Mouse (Mus musculus): Measurements from ENCODE around the gene Cmtm3.

The Cmtm3 gene

GRCm38 (mm10) chr8:104342426-104342825 lies 3.2 kb downstream of the Cmtm3 start:
- no peak for DNase-seq (ENCODE audit: low spot score)

GRCm38 (mm10) chr8:104343957-104344356 lies 4.7 kb downstream of the Cmtm3 start:
- peak; percentile 55 for DNase-seq (ENCODE audit: low spot score)

- DNase-seq (ENCODE audit: low spot score), result no peak
These were observed 5.4 kb downstream of the Cmtm3 start for GRCm38 (mm10) chr8:104344622-104345021.

- DNase-seq (ENCODE audit: low spot score), result no peak
These were observed 7.5 kb downstream of the Cmtm3 start for GRCm38 (mm10) chr8:104346706-104347105.

- no peak for DNase-seq (ENCODE audit: low spot score)
These were observed 9.8 kb downstream of the Cmtm3 start for GRCm38 (mm10) chr8:104348971-104349370.

- no peak for DNase-seq (ENCODE audit: low spot score)
These were observed 10.8 kb downstream of the Cmtm3 start for GRCm38 (mm10) chr8:104350047-104350446.

GRCm38 (mm10) chr8:104353186-104353585 lies 14.0 kb downstream of the Cmtm3 start:
- no peak for DNase-seq (ENCODE audit: low spot score)

GRCm38 (mm10) chr8:104354504-104354903 lies 15.3 kb downstream of the Cmtm3 start:
- no peak for DNase-seq (ENCODE audit: low spot score)

- DNase-seq (ENCODE audit: low spot score), result no peak
These were observed 19.4 kb downstream of the Cmtm3 start for GRCm38 (mm10) chr8:104358637-104359036.

GRCm38 (mm10) chr8:104359778-104360456 lies 20.7 kb downstream of the Cmtm3 start:
- DNase-seq (ENCODE audit: low spot score), result no peak

GRCm38 (mm10) chr8:104365695-104366094 lies 26.5 kb downstream of the Cmtm3 start:
- no peak for DNase-seq (ENCODE audit: low spot score)

- DNase-seq (ENCODE audit: low spot score), result no peak
These were observed 28.2 kb downstream of the Cmtm3 start for GRCm38 (mm10) chr8:104367398-104367797.

GRCm38 (mm10) chr8:104369591-104369990 lies 30.4 kb downstream of the Cmtm3 start:
- DNase-seq (ENCODE audit: low spot score), result no peak

GRCm38 (mm10) chr8:104370071-104370470 lies 30.9 kb downstream of the Cmtm3 start:
- DNase-seq (ENCODE audit: low spot score), result no peak

- no peak for DNase-seq (ENCODE audit: low spot score)
These were observed 31.9 kb downstream of the Cmtm3 start for GRCm38 (mm10) chr8:104371121-104371520.

GRCm38 (mm10) chr8:104373779-104374178 lies 34.6 kb downstream of the Cmtm3 start:
- no peak for DNase-seq (ENCODE audit: low spot score)

- no peak for DNase-seq (ENCODE audit: low spot score)
These were observed 35.1 kb downstream of the Cmtm3 start for GRCm38 (mm10) chr8:104374269-104374668.

- DNase-seq (ENCODE audit: low spot score), result no peak
These were observed 35.9 kb downstream of the Cmtm3 start for GRCm38 (mm10) chr8:104374864-104375846.

- no peak for DNase-seq (ENCODE audit: low spot score)
These were observed 36.7 kb downstream of the Cmtm3 start for GRCm38 (mm10) chr8:104375959-104376358.

GRCm38 (mm10) chr8:104376669-104377068 lies 37.5 kb downstream of the Cmtm3 start:
- no peak for DNase-seq (ENCODE audit: low spot score)

- no peak for DNase-seq (ENCODE audit: low spot score)
These were observed 40.2 kb downstream of the Cmtm3 start for GRCm38 (mm10) chr8:104379301-104379836.

GRCm38 (mm10) chr8:104380269-104380668 lies 41.1 kb downstream of the Cmtm3 start:
- no peak for DNase-seq (ENCODE audit: low spot score)

- no peak for DNase-seq (ENCODE audit: low spot score)
These were observed 41.8 kb downstream of the Cmtm3 start for GRCm38 (mm10) chr8:104380961-104381411.

All from testis, postnatal 14 days (tissue).